Mouse (Mus musculus): ENCODE results near the gene Ccdc78. TPM values are rescaled to one million over a fixed set of nuclear protein-coding genes. Genes with fewer than 3 reads are reported as not detected.

The Ccdc78 gene
- polyA plus RNA-seq, 1 experiment from 2014 or later = 0.12 TPM

DNA sequence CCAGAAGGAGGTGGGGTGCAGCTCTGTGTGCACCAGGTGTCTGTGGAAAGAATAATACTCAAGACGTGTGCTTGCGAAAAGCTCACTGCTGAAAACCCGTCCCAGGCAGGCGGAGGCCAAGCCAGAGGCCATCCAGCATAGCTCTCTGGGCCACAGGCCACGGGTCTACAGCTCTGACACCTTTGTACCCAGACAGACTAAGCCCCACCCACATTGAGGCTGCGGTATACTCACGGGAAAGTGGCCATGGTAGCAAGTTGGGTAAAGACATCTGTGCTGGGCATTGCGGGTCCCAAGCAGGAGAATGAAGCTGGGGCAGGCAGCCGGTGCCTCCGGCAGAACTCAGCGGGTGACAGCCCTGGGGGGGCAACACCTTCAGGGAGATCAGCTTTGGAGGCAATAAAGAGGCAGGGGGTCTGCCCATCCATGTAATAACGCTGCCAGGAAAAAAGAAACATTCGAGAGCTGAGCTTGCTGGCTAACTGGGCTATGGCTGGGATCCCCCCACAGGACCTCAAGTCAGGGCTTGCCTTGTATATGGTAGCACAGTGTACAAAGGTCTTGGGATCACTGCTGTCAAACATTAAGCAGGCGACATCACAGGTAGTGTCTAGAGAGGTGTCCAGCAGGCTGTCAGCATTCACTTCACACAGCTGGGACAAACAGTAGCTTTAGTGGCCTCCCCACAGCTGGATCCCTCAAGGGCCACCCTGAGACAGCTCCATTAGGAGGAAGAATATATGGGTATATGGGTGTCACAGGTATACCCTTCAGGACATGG is 53.3 kb downstream of the Ccdc78 start:
- peaks cover 60% of the 10 kb centered on the region for H3K36me3 ChIP-seq (ENCODE audit: insufficient read depth)
- ATAC-seq (ENCODE audit: insufficient read depth) = no peak
- WGBS = 80% methylated on average over 14 of the region's 14 CpGs
- H3K4me2 ChIP-seq = no peak overlapping the region
- no peak overlapping the region for H3K4me3 ChIP-seq (ENCODE audit: low read depth, low read length)
- no peaks in the 10 kb centered on the region for H3K9me3 ChIP-seq (ENCODE audit: low read depth, low read length)
- TF ChIP-seq CTCF (IDR thresholded peaks at IDR 0.05; ENCODE audit: low read depth) = no peak
- H3K27ac ChIP-seq (ENCODE audit: low read depth) = no peak overlapping the region
- peaks cover 24% of the 10 kb centered on the region for H3K4me1 ChIP-seq (ENCODE audit: insufficient read depth)
- no peak overlapping the region for H3K9ac ChIP-seq
- no peak for DNase-seq
- no peaks in the 10 kb centered on the region for H3K27me3 ChIP-seq (ENCODE audit: insufficient read depth, low read length)

Small RNA genes within 50 kb of the gene (microRNA-seq; reads per million reads assigned to microRNA genes)
- gene Gm25083 (ENCODE audit: borderline number of aligned reads) (not detected), gene Mir3082 (ENCODE audit: borderline number of aligned reads) (not detected), gene Mir6966 (ENCODE audit: borderline number of aligned reads) (not detected)

Other genes starting within 250 kb of the Ccdc78 start
- gene Sox8, start 215.9 kb upstream of the Ccdc78 start, polyA plus RNA-seq (2014; fragmentation: Nextera tagmentation; extraction: Ambion mirVana) = 0.42 and 0.79 TPM in 2 replicates
- 25.7 and 26.1 TPM in 2 replicates for gene Lmf1, start 207.5 kb upstream of the Ccdc78 start, polyA plus RNA-seq (2014; fragmentation: Nextera tagmentation; extraction: Ambion mirVana)
- 1.3 and 1.4 TPM in 2 replicates for gene Gng13, start 69.4 kb upstream of the Ccdc78 start, polyA plus RNA-seq (2014; fragmentation: Nextera tagmentation; extraction: Ambion mirVana)
- gene Chtf18, start 59.2 kb upstream of the Ccdc78 start, polyA plus RNA-seq (2014; fragmentation: Nextera tagmentation; extraction: Ambion mirVana) = 27.1 and 32.3 TPM in 2 replicates
- 22.1 and 22.6 TPM in 2 replicates for gene Rpusd1, start 58.9 kb upstream of the Ccdc78 start, polyA plus RNA-seq (2014; fragmentation: Nextera tagmentation; extraction: Ambion mirVana)
- gene Mslnl, start 50.5 kb upstream of the Ccdc78 start, polyA plus RNA-seq (2014; fragmentation: Nextera tagmentation; extraction: Ambion mirVana) = 0.24 and 0.31 TPM in 2 replicates
- gene Msln, start 32.2 kb upstream of the Ccdc78 start, polyA plus RNA-seq (2014; fragmentation: Nextera tagmentation; extraction: Ambion mirVana) = 1.8 and 4.6 TPM in 2 replicates
- 24.3 and 25.6 TPM in 2 replicates for gene Narfl, start 12.8 kb upstream of the Ccdc78 start, polyA plus RNA-seq (2014; fragmentation: Nextera tagmentation; extraction: Ambion mirVana)
- gene Haghl, start 907 bp upstream of the Ccdc78 start, polyA plus RNA-seq (2014; fragmentation: Nextera tagmentation; extraction: Ambion mirVana) = 55.1 and 57.9 TPM in 2 replicates
- gene Fam173a, start 6.3 kb downstream of the Ccdc78 start, polyA plus RNA-seq (2014; fragmentation: Nextera tagmentation; extraction: Ambion mirVana) = 81.9 and 96.8 TPM in 2 replicates
- gene AC134908.4, start 9.1 kb downstream of the Ccdc78 start, polyA plus RNA-seq (2014; fragmentation: Nextera tagmentation; extraction: Ambion mirVana) = not detected in 2 replicates
- gene Metrn, start 10.6 kb downstream of the Ccdc78 start, polyA plus RNA-seq (2014; fragmentation: Nextera tagmentation; extraction: Ambion mirVana) = 10.4 and 12.7 TPM in 2 replicates
- 0.97 and 1.3 TPM in 2 replicates for gene Fbxl16, start 22.5 kb downstream of the Ccdc78 start, polyA plus RNA-seq (2014; fragmentation: Nextera tagmentation; extraction: Ambion mirVana)
- 24.6 and 26.0 TPM in 2 replicates for gene Wdr24, start 37.0 kb downstream of the Ccdc78 start, polyA plus RNA-seq (2014; fragmentation: Nextera tagmentation; extraction: Ambion mirVana)
- 39.5 and 40.6 TPM in 2 replicates for gene Jmjd8, start 42.3 kb downstream of the Ccdc78 start, polyA plus RNA-seq (2014; fragmentation: Nextera tagmentation; extraction: Ambion mirVana)
- 335 and 367 TPM in 2 replicates for gene Stub1, start 46.8 kb downstream of the Ccdc78 start, polyA plus RNA-seq (2014; fragmentation: Nextera tagmentation; extraction: Ambion mirVana)
- gene Rhbdl1, start 50.7 kb downstream of the Ccdc78 start, polyA plus RNA-seq (2014; fragmentation: Nextera tagmentation; extraction: Ambion mirVana) = 1.8 and 2.0 TPM in 2 replicates
- 1.0 and 1.4 TPM in 2 replicates for gene Gm20683, start 55.2 kb downstream of the Ccdc78 start, polyA plus RNA-seq (2014; fragmentation: Nextera tagmentation; extraction: Ambion mirVana)
- 10.8 and 11.0 TPM in 2 replicates for gene Rhot2, start 58.3 kb downstream of the Ccdc78 start, polyA plus RNA-seq (2014; fragmentation: Nextera tagmentation; extraction: Ambion mirVana)
- 29.9 and 34.1 TPM in 2 replicates for gene Wdr90, start 74.9 kb downstream of the Ccdc78 start, polyA plus RNA-seq (2014; fragmentation: Nextera tagmentation; extraction: Ambion mirVana)
- gene Mcrip2, start 82.2 kb downstream of the Ccdc78 start, polyA plus RNA-seq (2014; fragmentation: Nextera tagmentation; extraction: Ambion mirVana) = 17.7 and 17.9 TPM in 2 replicates
- gene Mettl26, start 88.5 kb downstream of the Ccdc78 start, polyA plus RNA-seq (2014; fragmentation: Nextera tagmentation; extraction: Ambion mirVana) = 44.6 and 45.7 TPM in 2 replicates
- 0.57 and 0.87 TPM in 2 replicates for gene Wfikkn1, start 94.3 kb downstream of the Ccdc78 start, polyA plus RNA-seq (2014; fragmentation: Nextera tagmentation; extraction: Ambion mirVana)
- 15.3 and 15.4 TPM in 2 replicates for gene Rab40c, start 133.1 kb downstream of the Ccdc78 start, polyA plus RNA-seq (2014; fragmentation: Nextera tagmentation; extraction: Ambion mirVana)
- 65.9 and 69.0 TPM in 2 replicates for gene Pigq, start 158.4 kb downstream of the Ccdc78 start, polyA plus RNA-seq (2014; fragmentation: Nextera tagmentation; extraction: Ambion mirVana)
- not detected in 2 replicates for gene Nhlrc4, start 158.4 kb downstream of the Ccdc78 start, polyA plus RNA-seq (2014; fragmentation: Nextera tagmentation; extraction: Ambion mirVana)
- gene A930017K11Rik, start 166.0 kb downstream of the Ccdc78 start, polyA plus RNA-seq (2014; fragmentation: Nextera tagmentation; extraction: Ambion mirVana) = 0.16 and 0.26 TPM in 2 replicates
- gene Capn15, start 199.2 kb downstream of the Ccdc78 start, polyA plus RNA-seq (2014; fragmentation: Nextera tagmentation; extraction: Ambion mirVana) = 26.7 and 30.5 TPM in 2 replicates

Data from lung, embryonic 14.5 days (tissue).